Mouse (Mus musculus): Measurements from ENCODE around the gene Gm9048.
"Not testable (repeated sequence)": the region's sequence is repeated elsewhere in the genome, so short reads cannot be mapped to it uniquely, and the experiment has no call there.

DNA sequence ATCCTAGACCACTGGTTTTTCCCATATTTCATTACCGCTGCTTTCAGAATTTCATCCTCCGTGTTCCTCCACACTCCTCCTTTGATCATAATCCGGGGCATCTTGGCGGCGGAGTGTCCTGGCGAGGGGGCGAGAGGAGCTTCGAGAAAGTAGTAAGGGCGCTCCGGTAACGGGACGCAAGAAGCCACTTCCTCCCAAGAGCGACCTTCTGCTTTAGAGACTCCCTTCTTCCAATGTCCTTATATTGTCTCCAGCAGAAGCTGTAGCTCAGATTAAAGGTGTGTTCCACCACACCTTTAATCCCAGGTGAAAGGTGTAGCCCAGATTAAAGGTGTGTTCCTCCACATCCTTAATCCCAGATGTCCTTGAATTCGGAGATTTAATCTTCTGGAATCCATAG is 16.2 kb downstream of the Gm9048 start, which contains the start of gene Gm9044:
- TF ChIP-seq POLR2A (IDR thresholded peaks at IDR 0.05; ENCODE audit: control insufficient read depth, low read depth, low read length); CTCF (IDR thresholded peaks at IDR 0.05; ENCODE audit: control insufficient read depth, insufficient read depth, insufficient replicate concordance, low read depth, low read length): not testable (repeated sequence)
